Mouse (Mus musculus): Measurements from ENCODE around the gene Acsm3.

GRCm38 (mm10) chr7:119835996-119836777 is 75.5 kb downstream of the Acsm3 start:
- no peak for TF ChIP-seq CTCF (IDR thresholded peaks at IDR 0.05; ENCODE audit: low read depth)
- no peak for TF ChIP-seq EP300 (IDR thresholded peaks at IDR 0.05; ENCODE audit: low read depth)

Data from liver, postnatal 0 days (tissue).